Mouse (Mus musculus) activated CD4-positive, CD25-positive, alpha-beta regulatory T cell, adult 4 months (primary cell): ENCODE results near the gene A3galt2. TPM values are rescaled to one million over a fixed set of nuclear protein-coding genes. Genes with fewer than 3 reads are reported as not detected.

Experiments used
- ATAC-seq: one replicate; pipeline ENCODE4 v1.8.0; 2017
- polyA plus RNA-seq, 2 experiments: library from polyadenylated mRNA; unstranded; fragments of 100-300 nt; shearing (Covaris generic); gene quantifications; one replicate each; pipeline ENCODE4 v1.2.1; 2017

Gene A3galt2
- polyA plus RNA-seq, result not detected

GRCm38 (mm10) chr4:128755064-128755463, at the start of gene A3galt2:
A3galt2 (plus strand) TSS chr4:128755364.
- no peak for ATAC-seq

- no peak for ATAC-seq
Measured at GRCm38 (mm10) chr4:128706626-128707025, 48.5 kb upstream of the A3galt2 start.

GRCm38 (mm10) chr4:128707384-128707783, 47.8 kb upstream of the A3galt2 start:
- ATAC-seq, result no peak

- no peak for ATAC-seq
Measured at GRCm38 (mm10) chr4:128709061-128709780, 45.9 kb upstream of the A3galt2 start.

- ATAC-seq, result no peak
Measured at GRCm38 (mm10) chr4:128709781-128710166, 45.4 kb upstream of the A3galt2 start.

- ATAC-seq, result no peak
Measured at GRCm38 (mm10) chr4:128710286-128710685, 44.9 kb upstream of the A3galt2 start.

GRCm38 (mm10) chr4:128710800-128711199, 44.4 kb upstream of the A3galt2 start:
- ATAC-seq, result no peak

- peak; percentile 89 for ATAC-seq
Measured at GRCm38 (mm10) chr4:128711455-128712135, 43.6 kb upstream of the A3galt2 start.

- no peak for ATAC-seq
Measured at GRCm38 (mm10) chr4:128712136-128712655, 43.0 kb upstream of the A3galt2 start.

GRCm38 (mm10) chr4:128712941-128713340, 42.2 kb upstream of the A3galt2 start:
- ATAC-seq, result no peak

- ATAC-seq, result no peak
Measured at GRCm38 (mm10) chr4:128715241-128716204, 39.6 kb upstream of the A3galt2 start.

- ATAC-seq, result no peak
Measured at GRCm38 (mm10) chr4:128716279-128716678, 38.9 kb upstream of the A3galt2 start.

- no peak for ATAC-seq
Measured at GRCm38 (mm10) chr4:128716731-128717130, 38.4 kb upstream of the A3galt2 start.

- no peak for ATAC-seq
Measured at GRCm38 (mm10) chr4:128720110-128720509, 35.1 kb upstream of the A3galt2 start.

- ATAC-seq, result no peak
Measured at GRCm38 (mm10) chr4:128721061-128721648, 34.0 kb upstream of the A3galt2 start.

GRCm38 (mm10) chr4:128721761-128722160, 33.4 kb upstream of the A3galt2 start:
- ATAC-seq, result no peak

GRCm38 (mm10) chr4:128722932-128723331, 32.2 kb upstream of the A3galt2 start:
- no peak for ATAC-seq

- ATAC-seq, result no peak
Measured at GRCm38 (mm10) chr4:128723431-128723830, 31.7 kb upstream of the A3galt2 start.

GRCm38 (mm10) chr4:128724059-128724458, 31.1 kb upstream of the A3galt2 start:
- ATAC-seq, result no peak

GRCm38 (mm10) chr4:128727019-128727720, 28.0 kb upstream of the A3galt2 start:
- peak; percentile 63 for ATAC-seq

GRCm38 (mm10) chr4:128727721-128728430, 27.3 kb upstream of the A3galt2 start:
- ATAC-seq, result peak; percentile 15
